Mouse (Mus musculus): ENCODE data around the gene Ankrd33b.
A peak's percentile ranks its signal among the peaks of the same experiment; 100 is the strongest.

The Ankrd33b gene

GRCm38 (mm10) chr15:31337983-31338382, 29.5 kb downstream of the Ankrd33b start:
- DNase-seq = no peak

DNA sequence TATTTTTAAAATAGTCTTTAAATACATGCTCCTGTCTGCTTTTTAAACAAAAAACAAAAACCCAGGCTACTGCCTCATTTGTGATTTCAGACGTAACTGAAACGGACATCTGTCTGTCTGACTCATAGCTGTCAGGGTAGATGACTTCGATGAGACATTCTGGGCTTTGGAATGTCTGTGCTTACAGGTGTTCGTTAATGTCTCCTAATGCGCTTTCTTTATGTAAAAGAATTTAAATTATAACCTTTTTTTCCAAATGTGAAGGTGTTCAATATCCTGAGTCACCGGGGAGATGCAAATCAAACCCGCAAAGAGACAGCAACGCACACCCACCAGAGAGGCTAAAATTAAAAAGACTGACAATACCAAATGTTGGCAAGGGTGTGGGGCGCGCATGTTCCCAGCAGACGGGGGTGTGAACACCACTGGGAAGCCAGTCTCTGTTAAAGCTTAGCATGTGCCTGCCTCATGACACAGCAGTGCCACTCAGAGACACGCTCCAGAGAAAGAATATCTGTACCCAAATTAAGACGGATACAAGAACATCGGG, 30.3 kb downstream of the Ankrd33b start:
- no peak for DNase-seq

- peak; percentile 55 to 59 for DNase-seq
Measured at GRCm38 (mm10) chr15:31336685-31337084, 30.8 kb downstream of the Ankrd33b start.

DNA sequence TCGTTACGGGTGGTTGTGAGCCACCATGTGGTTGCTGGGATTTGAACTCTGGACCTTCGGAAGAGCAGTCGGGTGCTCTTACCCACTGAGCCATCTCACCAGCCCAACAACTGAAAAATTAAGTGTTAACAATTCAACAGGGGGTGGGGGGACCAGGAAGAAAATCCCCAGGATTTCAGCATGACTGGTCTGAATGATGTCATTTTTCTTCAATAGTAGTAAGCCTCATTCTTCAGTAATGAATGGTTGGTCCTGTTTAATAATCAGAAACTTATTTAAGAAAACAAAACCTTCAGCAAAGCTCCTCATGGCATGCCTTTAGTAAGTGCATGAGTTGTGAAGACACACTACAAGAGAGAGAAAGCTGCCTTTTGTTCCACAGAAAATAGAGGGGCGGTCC, 32.7 kb downstream of the Ankrd33b start:
- no peak for DNase-seq

- no peak for DNase-seq
Measured at GRCm38 (mm10) chr15:31332541-31333163, 34.9 kb downstream of the Ankrd33b start.

DNA sequence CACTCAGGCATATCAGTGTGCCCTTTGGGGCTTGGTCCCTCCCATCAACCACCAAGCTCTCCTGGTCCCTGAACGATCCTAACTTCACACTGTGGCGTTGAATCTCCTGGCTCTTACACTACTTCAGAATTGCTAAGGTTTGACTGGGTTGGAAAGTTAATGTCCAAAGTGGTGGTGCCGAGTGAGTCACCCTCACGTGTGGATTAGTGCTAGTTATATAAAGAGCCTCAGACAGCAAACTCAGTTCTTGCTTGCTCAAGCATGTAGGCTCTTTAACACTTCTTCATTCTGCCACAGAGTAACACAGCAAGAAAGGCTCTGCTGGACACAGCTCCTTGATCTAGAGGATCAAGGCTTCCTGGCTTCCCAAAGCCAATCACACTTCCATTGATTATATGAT, 35.8 kb downstream of the Ankrd33b start:
- no peak for DNase-seq

DNA sequence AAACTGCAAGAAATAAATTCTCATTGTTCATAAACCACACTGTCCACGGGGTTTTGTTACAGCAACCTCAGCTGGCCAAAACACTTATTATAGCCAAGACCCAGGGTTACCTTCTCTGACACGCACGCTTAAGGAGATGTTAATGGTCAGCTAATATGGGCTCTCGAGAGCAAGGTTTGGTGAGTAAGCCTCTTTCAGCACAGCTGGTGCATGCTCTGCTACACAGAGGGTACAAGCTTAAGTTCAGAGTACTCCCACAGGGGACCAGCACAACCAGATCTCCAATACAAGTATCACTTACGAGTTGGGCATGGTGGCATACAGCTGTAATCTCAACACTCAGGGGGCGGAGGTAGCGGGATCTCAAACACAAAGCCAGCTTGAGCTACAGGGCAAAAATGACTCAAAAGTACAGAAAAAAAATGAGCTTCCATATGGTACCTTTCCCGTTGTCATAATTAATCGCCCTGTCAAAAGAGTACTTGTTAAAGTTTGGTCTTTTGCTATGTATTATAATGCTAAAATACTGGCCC, 39.4 kb downstream of the Ankrd33b start:
- no peak for DNase-seq

GRCm38 (mm10) chr15:31325660-31326354, 41.7 kb downstream of the Ankrd33b start:
- DNase-seq = no peak

DNA sequence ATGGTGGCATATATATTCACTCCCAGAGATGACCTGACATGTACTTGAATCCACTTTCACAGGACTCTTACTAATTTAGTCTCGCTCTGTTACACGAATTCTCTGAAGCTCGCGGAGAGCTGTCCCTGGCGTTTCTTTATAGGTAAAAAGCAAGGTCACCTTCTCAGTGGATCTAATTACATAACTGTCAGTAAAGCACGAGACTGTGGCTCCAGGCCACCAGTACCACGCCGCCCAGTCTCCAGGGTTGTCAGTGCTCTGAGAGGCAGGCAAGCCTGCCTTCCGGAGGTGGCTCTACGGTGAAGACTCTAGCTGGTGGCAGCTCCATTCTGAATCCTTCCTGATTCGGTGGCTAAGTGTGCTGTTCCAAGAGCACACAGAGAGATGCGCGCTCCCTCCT, 43.0 kb downstream of the Ankrd33b start:
- DNase-seq = no peak

DNA sequence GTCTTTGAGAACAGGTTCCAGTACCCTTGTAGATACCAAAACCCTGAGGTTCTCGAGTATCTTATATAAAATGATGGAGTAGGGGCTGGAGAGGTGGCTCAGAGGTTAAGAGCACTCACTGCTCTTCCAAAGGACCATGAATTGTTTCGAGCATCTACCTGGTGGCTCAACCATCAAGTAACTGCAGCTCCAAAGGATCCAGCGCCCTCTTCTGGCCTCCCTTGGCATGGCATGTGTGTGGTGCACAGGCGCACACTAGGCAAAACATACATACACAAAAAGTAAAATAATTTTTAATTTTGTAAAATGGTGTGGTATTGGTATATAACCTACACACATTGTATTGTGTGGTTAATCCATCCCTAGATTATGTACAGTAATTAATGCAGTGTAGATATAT, 43.8 kb downstream of the Ankrd33b start:
- no peak for DNase-seq

GRCm38 (mm10) chr15:31320598-31321377, 46.7 kb downstream of the Ankrd33b start:
- no peak for DNase-seq

DNA sequence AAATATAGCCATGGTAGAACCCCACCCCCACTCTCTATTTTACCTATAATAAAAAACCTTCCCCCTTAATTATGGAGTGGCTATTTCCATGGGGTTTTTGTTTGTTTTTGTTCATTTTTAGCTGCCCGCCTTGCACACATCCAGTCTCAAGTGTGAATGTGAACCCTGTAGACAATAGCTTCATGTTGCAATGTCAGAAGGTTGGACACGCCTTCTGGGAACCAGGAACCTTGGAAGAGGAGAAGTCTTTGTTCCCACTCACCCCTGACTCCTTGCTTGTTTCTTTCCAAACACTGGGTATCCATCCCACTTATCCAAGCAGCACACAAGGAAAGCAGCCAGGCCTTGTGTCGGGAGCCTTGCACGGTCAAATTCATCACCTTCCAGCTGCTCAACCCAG, 48.5 kb downstream of the Ankrd33b start:
- no peak for DNase-seq

GRCm38 (mm10) chr15:31318158-31318955, 49.2 kb downstream of the Ankrd33b start:
- no peak for DNase-seq

- no peak for DNase-seq
Measured at GRCm38 (mm10) chr15:31317056-31317805, 50.3 kb downstream of the Ankrd33b start.

DNA sequence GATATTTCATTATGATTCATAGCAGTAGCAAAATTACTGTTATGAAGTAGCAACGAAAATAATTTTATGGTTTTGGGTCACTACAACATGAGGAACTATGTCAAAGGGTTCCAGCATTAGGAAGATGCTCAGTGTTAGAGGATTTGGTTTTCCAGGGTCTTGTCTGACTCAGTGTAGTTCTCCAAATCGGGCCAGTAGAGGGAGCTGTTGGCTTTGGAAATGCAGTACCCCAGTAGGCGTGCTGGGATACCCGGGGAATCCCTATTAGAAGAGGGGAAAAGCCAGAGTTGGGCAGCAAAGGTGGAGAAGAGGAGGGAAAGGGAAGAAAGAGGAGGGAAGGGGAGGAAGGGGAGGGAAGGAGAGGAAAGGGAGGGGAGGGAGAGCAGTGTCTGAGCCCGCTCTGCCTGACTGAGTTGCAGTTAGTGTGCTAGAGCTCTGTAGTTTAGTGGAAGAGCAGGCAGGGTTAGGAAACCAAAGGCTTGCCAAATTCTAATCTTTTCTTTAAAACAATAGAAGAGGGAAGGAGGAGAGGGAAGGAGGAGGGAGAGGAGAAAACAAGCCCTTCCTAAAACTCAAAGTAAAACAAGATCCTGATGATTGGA, 51.8 kb downstream of the Ankrd33b start:
- DNase-seq = peak; percentile 58 to 84

DNA sequence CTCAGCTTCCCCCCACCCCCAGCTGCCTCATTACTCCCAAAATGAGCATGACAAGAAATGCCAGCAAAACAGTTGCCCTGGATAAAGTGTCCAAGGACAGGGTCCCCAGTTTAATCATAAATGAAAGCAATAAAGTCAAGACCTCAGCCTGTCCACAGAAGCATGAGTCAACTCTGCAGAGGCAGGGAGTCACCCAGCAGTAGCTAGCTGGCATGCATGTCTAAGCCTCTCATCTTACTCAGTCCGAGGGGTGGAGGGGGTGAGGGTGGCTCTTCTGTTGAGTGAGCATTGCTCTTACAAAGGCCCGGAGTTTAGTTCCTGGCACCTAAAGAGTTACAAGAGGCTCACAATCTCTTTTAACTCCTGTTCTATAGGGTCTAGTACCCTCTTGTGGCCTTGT, 55.5 kb downstream of the Ankrd33b start:
- no peak for DNase-seq

DNA sequence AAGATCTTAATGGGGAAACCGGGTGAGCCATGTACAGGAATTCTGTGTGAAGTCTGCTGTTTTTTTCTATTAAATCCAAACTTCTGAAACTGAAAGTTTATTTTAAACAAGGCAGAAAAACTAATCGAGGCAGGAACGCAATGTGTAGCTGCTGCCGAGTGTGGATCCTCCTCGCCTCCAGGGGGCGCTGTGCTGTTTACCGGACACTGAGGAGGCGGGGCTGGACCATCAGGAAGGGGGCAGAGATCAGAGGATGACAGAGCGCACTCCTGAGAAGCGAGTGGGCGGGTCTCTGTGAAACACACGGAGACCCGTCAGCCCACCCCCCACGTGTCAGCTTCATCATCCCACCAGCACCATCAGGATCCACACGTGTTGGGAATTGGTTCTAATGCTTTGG, 58.0 kb downstream of the Ankrd33b start:
- no peak for DNase-seq

DNA sequence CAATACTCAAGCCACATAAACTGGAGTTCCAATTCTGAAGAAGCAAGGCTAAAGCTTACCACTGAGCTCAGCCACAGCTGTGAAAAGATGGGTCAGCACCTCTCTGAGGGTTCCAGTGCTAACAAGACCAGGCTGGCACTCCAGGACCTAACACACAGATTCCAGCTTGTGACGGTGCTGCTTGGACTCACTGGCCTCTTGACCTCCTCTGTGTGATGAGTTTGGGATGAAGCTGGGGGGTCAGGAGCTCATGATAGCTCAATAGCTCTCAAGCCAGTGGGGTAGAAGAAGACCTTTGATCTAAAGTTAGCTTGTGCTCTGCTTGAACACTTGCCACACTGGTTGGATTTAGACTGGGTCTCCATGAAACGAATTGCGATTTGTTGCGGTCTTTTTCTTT, 60.8 kb downstream of the Ankrd33b start:
- DNase-seq = no peak

DNA sequence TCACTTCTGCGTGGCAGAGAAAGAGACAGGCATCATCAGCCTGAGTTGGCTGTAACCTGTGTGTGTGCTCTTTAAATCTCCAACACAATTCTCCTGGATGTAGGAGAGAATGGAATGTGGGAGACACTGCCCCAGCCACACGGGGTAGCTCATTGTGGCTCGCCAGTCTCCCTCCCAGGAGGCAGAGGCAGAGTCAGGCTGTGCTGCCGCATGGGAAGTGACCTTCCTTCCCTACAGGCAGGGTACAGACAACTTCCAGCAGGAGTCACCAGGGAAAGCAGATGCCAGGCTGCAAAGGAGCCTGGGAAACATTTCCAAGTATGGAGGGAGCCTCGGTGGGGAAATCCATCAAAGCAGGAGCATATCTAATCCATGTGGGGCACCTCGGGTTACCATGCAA, 62.3 kb downstream of the Ankrd33b start:
- no peak for DNase-seq

GRCm38 (mm10) chr15:31304302-31304701, 63.2 kb downstream of the Ankrd33b start:
- no peak for DNase-seq

DNA sequence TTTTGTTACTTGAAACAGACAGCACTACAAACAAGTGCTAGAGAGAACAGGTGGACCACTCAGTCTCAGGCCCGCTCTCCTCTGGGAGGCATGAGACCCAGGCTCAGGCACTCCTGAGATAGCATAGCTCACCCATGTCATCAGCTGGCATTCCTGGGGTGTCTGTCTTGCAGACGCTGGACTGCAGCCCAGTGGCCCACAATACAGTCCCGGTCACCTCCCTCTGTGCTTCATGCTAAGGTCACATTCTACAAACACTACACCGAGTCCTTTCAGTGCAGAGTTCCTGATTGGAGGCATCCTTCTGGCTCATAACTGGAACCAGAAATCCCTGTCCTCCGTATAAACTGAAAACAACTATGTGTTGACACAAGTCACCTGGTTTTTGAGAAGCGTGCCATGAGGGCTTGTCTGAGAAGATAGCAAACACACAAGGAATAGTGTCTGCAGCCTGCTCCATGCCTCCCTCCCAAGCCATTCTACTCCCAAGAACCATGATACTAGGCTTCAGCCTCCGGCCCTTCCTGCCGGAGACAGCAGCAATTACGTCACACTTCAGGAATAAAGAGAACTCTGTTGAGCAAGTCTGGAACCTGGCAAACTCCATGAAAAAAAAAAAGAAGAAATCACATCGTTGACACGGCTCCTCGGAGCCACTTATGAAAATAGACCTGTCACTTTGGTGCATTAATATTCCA, 65.1 kb downstream of the Ankrd33b start:
- peak; percentile 26 to 64 for DNase-seq

Data from lung, postnatal 4 days (tissue).